Mouse (Mus musculus): Measurements from ENCODE around the gene Krt10.

The Krt10 gene

GRCm38 (mm10) chr11:99389264-99389663 lies at the start of gene Krt10:
TSS of gene Krt10 (minus strand) at chr11:99389364.
- DNase-seq (ENCODE audit: low spot score in 2 of 2) = no peak

DNA sequence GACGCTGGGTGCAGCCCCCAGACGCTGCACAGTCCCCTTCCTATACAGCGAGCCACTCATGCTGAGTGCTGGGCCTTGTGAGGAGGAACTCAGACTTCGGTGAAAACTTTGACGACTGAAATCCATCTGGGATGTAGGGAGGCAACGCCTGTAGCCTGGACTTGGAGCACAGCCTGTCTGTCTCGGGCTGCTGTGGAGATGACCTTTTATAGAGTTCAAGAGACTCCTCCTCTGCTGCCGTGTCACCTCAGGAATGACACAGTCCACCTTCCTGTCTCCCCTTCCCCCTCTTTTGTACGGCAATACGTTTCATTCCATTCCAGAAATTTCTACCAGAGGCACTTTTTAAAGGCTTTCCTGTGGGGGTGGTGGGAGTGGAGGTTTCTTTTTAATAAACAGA lies 48.8 kb upstream of the Krt10 start, which contains the start of gene Krt20:
TSS of gene Krt20 (minus strand) at position 179 of the 400 bp plus-strand sequence.
- DNase-seq (ENCODE audit: low spot score in 2 of 2) = no peak

DNA sequence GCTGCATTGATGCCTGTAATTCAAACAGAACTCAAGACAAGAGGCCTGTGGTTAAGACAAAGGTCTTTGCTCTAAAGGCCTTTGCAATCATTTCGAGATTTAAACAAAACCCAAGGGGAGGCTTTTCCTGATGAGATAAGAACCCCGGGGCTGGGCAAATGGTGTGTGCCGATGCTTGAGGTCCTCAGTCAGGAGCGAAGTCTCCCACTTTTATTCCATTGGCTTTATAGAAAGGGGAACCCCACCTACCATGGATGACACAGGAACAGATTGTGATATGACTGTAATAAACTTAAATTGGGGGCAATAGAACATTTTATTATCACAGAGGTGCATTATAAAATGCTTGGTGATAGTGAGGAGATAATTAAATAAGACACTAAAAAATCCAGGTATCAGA lies 47.5 kb upstream of the Krt10 start:
- DNase-seq (ENCODE audit: low spot score in 2 of 2) = no peak

DNA sequence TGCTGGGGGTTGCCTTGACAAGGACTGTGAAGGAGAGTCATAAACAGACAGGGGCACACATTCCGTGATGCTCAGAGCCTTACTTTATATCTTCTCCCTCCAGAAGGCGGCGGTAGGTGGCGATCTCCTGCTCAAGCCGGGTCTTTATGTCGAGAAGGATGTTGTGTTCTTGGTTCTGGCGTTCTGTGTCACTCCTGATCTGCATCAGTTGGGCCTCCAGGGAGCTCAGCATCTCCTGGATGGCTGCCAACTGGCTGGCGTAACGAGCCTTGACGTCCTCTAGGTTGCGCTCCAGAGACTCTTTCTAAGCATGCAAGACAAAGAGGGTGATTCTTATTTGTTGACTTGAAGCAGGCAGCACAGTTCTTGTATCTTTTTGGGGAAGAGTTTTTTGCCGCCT lies 41.5 kb upstream of the Krt10 start:
- no peak for DNase-seq (ENCODE audit: low spot score in 2 of 2)

GRCm38 (mm10) chr11:99422159-99422558 lies 33.0 kb upstream of the Krt10 start, which contains the start of gene Krt12:
TSS of gene Krt12 (minus strand) at chr11:99422259.
- DNase-seq (ENCODE audit: low spot score in 2 of 2) = no peak

GRCm38 (mm10) chr11:99420586-99420985 lies 31.4 kb upstream of the Krt10 start:
- no peak for DNase-seq (ENCODE audit: low spot score in 2 of 2)

GRCm38 (mm10) chr11:99417819-99418218 lies 28.7 kb upstream of the Krt10 start:
- DNase-seq (ENCODE audit: low spot score in 2 of 2) = no peak

DNA sequence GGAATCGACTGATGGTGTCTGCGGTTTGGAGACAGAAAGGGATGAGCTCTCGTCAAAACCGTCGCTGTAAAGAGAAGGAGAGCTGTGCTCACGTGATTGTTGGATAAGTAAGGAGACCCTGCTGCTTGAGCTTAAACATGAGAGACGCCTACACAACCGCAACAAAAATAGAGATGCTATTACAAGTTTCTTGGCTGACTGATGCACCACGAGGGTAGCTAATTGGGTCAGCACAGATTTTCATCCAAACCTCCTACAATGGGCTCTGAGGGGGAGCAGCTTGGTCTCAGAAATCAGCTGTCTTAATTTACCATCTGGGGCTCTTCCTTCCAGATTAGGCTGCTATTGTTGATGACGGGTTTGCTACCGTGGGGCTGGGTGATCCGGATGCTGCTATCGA lies 27.7 kb upstream of the Krt10 start:
- no peak for DNase-seq (ENCODE audit: low spot score in 2 of 2)

- DNase-seq (ENCODE audit: low spot score in 2 of 2) = no peak
Measured at GRCm38 (mm10) chr11:99414463-99415147, 25.4 kb upstream of the Krt10 start.

- DNase-seq (ENCODE audit: low spot score in 2 of 2) = no peak
Measured at GRCm38 (mm10) chr11:99413247-99413646, 24.1 kb upstream of the Krt10 start.

- DNase-seq (ENCODE audit: low spot score in 2 of 2) = no peak
Measured at GRCm38 (mm10) chr11:99406186-99406585, 17.0 kb upstream of the Krt10 start.

GRCm38 (mm10) chr11:99399956-99400549 lies 10.9 kb upstream of the Krt10 start:
- DNase-seq (ENCODE audit: low spot score in 2 of 2) = no peak

DNA sequence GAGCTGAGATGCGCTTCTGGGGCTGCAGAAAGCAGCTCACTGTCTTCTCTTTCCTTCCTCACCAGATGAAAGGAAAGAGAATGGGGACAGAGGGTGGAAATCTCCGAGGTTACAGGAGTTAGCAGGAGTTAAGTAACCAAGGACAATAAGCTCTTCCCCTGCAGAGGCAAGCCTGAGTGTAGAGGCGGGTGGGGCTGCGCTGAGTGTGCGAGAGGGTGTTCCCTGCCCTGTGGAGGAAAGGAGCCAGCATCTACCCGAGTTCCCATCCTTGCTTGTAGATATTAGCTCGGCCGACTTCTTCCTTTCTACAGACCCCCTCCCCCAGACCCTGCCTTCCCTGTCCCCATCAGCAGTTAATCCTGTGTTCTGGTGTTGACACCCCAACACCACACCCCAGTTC lies 9.7 kb upstream of the Krt10 start:
- DNase-seq (ENCODE audit: low spot score in 2 of 2) = no peak

GRCm38 (mm10) chr11:99398084-99398483 lies 8.9 kb upstream of the Krt10 start:
- no peak for DNase-seq (ENCODE audit: low spot score in 2 of 2)

GRCm38 (mm10) chr11:99396661-99397060 lies 7.5 kb upstream of the Krt10 start:
- DNase-seq (ENCODE audit: low spot score in 2 of 2) = no peak

DNA sequence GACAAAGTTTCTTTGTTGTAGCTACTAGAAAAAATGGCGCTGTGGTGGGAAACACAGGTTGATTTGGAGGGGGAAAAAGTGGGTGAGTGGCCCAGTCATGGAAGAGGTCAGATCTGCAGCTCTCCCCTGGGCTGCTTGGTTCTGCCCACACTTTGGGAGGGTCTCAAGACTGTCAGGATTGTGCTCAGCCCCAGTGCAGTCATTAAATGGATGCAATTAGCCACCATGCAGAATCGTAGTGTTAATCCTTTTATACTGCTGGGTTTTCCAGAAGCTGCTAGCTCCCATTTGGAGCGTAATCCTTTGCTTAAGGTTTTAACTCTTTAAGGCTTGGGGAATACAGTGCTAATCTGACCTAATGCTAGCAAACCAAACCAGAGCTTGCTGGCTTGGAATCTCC lies 6.9 kb upstream of the Krt10 start:
- no peak for DNase-seq (ENCODE audit: low spot score in 2 of 2)

GRCm38 (mm10) chr11:99392492-99392891 lies 3.3 kb upstream of the Krt10 start:
- DNase-seq (ENCODE audit: low spot score in 2 of 2) = no peak

DNA sequence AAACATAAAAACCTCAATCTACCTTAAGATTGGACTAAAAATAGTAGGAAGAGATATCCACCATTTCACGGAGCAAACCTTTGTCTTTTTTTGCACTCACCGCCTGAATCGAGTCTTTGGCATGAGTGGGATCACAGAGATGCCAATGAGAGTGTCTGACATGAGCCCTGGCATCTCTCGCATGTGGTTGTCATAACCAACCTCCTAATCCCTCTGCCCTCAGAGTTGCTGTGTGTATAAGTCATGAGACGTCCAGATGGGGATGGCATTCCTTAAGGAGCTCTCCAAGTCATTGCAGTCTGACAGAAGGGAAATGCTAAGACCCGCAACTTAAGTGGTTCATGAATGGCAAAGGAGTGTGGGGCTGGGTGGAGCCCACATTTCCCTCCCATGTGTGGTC lies 2.2 kb upstream of the Krt10 start:
- DNase-seq (ENCODE audit: low spot score in 2 of 2) = no peak

GRCm38 (mm10) chr11:99390866-99391265 lies 1.7 kb upstream of the Krt10 start:
- no peak for DNase-seq (ENCODE audit: low spot score in 2 of 2)

- DNase-seq (ENCODE audit: low spot score in 2 of 2) = no peak
Measured at GRCm38 (mm10) chr11:99388661-99389060, 503 bp downstream of the Krt10 start.

DNA sequence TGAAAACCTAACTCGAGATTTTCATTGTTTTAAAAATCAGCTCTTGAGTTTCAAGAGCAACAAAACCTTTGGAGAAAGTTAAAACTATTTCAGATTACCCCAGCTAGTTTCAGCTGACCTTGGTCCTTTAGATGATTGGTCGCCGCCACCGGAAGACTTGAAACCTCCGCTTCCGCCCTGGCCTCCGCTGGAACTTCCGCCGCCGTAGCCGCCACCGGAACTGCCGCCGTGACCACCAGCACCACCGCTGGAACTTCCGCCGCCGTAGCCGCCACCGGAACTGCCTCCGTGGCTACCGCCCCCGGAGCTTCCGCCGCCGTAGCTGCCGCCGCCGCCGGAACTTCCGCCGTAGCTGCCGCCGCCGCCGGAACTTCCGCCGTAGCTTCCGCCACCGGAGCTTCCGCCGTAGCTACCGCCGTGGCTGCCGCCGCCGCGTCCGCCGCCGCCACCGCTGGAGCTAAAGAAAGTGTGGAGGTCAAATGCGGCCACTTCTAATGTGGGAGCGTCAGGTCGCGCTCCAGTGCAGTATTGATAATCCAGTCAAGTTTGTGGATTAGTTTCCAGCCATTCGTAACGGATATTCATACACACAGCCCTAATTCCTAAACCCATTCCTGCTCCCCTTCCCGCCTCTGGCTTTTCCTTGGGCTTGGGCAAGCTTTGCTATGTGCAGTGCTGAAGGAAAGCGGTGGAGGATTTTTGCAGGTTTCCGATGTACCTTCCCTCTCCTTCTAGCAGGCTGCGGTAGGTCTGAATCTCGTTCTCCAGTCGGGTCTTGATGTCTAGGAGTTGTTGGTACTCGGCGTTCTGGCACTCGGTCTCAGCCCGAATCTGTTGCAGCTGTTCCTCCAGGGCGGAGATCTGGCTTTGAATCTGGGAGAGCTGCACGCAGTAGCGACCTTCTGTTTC lies 3.1 kb downstream of the Krt10 start:
- peak; percentile 80 for DNase-seq (ENCODE audit: low spot score in 2 of 2)

DNA sequence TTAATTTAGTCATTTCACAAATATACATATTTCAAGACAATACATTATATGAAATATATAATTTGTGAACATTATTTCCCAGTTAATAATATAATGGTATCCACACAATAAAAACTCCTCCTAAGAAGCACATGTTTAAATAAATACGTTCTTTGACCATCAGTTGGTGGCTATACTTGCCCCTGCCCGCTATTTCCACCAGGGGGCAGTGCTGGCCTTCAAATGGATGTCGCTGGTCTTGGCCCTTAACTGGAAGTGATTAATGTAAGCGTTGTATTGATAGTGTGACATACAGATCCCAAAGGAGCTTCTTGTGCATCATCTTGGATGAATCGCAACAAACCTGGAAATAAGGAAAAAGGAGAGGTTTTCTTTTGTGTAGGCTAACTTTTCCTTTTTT lies 9.6 kb downstream of the Krt10 start:
- peak; percentile 37 to 43 for DNase-seq (ENCODE audit: low spot score in 2 of 2)

- no peak for DNase-seq (ENCODE audit: low spot score in 2 of 2)
Measured at GRCm38 (mm10) chr11:99374803-99375202, 14.4 kb downstream of the Krt10 start, which contains the start of gene Krt28. TSS of gene Krt28 (minus strand) at chr11:99374903.
